Mouse (Mus musculus): ENCODE results near the gene Zfyve19. TPM values are rescaled to one million over a fixed set of nuclear protein-coding genes. Genes with fewer than 3 reads are reported as not detected.

Zfyve19 gene
- total RNA-seq (2023) = 10 to 100 TPM; 16.9 to 18.6 TPM

DNA sequence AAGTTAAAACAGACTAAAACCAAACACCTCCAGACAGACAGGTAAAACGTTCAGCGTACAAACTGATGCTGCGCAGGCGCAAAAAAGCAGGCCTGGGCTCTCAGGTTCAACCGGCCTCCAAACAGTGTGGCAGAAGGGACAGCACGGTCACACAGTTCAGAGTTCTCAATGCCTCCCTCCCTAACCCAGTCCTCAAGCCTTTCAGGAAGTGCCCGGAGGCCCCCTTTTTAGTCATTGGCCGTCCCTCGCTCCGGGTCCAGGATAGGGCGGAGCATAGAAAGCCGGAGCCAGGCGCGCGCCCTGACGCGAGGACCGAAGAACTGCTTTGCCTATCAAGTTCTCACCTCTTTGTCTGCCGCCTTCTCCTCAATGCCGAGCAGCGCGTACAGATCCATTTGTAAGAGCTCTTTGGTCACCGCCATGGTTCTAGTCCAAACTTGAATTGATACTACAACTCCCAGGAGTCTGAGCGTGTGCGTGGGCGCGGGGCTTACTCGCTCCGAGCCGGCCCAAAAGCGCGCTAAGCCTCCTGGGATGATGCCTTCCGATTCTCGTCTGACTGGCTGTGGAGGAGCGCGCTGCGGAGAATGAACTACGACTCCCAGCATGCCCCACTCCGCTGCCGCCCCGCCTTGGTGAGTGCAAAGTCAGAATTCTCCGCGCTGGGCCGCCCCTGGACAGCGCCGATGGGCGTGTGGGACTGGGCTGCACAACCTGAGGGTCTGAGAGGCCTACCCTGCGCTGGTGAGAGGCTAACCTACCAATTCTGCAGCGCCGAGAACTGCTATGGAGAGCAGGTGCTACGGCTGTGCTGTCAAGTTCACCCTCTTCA is at the start of gene Zfyve19, which contains the start of gene Dnajc17:
Gene Zfyve19 (plus strand): TSS at position 274 of the 832 bp plus-strand sequence.
Gene Dnajc17 (minus strand): TSS at position 452 of the 832 bp plus-strand sequence.

DNA sequence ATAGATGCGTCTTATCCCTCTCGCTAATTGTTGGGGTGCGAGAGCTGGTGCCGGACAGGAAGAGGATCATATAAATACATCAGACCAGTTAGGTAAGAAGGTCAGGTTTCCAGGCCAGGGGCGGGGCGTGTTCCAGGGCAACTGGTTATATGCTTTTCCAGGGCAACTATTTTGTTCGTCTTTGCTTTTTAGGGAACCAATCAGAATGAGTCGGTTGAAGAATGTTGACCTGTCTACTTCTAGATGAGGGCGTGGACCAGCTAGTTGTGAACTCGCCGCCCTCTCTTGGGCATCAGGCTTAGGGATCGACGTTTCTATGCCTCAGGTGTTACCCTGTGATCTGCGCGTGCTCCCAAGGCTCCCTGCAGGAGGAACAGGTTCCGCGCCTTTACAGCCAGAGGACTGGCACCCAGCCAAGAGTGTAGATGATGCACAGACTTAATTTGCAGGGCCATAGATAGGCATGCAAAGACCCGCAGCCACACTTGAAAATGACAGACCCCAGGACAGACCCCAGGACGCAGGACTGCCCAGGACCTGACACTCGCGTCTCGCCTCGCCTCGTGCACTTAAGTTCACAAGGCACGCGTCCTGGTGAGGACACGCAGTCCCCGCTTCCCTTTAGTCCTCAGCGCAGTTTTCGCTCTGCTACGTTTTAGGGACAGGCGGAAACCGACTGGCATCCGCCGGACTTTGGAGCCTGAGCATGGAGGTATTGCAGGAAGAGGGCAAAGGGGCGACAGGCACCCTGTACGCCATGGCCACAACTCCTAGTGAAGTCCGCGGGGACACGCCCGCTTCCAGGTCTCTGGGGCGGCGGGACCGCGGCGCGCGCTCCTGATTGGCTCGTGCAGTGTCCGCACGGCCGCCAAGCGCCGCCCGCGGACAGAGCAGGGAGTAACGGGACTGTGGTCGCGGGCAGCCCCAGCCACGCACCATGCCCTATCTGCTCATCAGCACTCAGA is 41.2 kb upstream of the Zfyve19 start, which contains the start of gene Gchfr:
Gene Gchfr (plus strand): TSS at position 873 of the 965 bp plus-strand sequence.

DNA sequence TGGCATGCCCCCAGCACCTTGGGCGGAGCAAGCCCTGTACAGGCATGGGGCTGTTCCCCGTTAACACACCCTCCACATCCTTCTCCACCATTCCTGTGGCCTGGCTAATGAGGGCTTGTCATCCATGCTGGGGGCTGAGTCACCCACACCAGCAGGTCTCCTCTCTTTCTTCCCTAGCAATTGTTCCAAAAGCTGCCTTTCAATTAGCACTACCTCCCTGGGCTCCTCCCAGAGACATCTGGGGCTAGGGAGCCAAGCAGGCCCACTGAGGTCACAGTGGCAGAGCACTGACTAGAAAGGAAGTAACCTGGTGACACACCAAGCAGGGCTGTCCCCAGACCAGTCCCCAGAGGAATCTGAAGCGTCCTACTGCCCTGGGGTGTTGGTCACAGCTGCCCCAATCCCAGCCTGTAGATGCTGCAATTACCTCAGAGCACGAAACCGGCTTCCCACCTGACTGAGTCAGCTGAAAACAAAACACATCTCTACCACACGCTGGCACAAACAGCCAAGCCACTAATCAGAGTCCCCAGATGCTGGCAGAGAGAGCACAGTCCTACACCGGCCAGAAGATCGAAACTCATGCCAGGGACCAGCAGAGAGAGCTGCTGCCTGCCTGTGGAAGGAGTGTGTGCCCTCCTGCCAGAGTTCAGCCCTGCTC is 34.3 kb upstream of the Zfyve19 start, which contains the start of gene Gm14137:
Gene Gm14137 (plus strand): TSS at position 519 of the 661 bp plus-strand sequence.

GRCm38 (mm10) chr2:119229775-119230704 is 21.6 kb downstream of the Zfyve19 start, which contains the start of gene Ppp1r14d:
TSS of gene Ppp1r14d (minus strand) at chr2:119229906.

DNA sequence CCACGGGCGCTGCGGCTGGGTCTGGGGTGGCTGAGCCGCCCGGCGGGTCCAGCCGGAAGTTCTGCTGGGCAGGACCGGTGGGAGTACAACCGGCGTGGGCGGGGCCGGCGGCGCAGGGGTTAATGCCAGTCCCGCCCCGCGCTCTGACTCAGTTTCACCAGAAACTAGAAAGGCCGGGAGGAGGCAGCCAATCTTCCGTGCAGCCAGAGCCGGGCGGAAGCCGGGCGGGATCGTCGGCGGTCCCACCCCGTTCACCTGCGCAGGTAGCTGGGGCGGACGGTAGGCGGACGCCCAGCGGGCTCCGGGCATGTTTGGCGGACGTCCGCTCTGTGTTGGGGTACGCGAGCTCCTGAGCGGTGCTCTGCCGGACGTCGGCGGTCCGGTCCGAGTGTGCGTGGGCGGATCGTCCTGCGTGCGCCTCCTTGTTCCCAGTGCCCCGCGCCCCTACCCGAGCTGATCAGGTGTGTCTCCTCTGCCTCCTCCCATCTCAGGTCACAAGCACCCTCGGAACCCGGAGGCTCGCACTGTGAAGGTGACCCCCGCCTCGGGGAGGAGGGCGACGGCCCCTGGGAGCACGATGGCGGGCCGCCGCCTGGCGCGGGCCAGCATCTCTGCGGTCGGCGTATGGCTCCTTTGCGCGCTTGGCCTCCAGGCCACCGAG is 28.9 kb downstream of the Zfyve19 start, which contains the start of gene Spint1:
Gene Spint1 (plus strand): TSS at position 153 of the 661 bp plus-strand sequence.

Other genes starting within 250 kb of the Zfyve19 start
- 1 to 10 TPM; 5.9 to 7.0 TPM for gene Ccdc32, start 179.2 kb upstream of the Zfyve19 start, total RNA-seq (2023)
- gene Rpusd2, start 173.8 kb upstream of the Zfyve19 start, total RNA-seq (2023) = 1 to 10 TPM; 2.6 to 3.1 TPM
- gene Knl1, start 161.5 kb upstream of the Zfyve19 start, total RNA-seq (2023) = 10 to 100 TPM; 36.3 to 43.6 TPM
- gene Rad51, start 95.8 kb upstream of the Zfyve19 start, total RNA-seq (2023) = 10 to 100 TPM; 17.8 to 20.4 TPM
- gene Rmdn3, start 51.6 kb upstream of the Zfyve19 start, total RNA-seq (2023) = 10 to 100 TPM in 1 of 2 experiments, 1 to 10 TPM in 1; 9.8 to 11.5 TPM
- gene Gchfr, start 40.8 kb upstream of the Zfyve19 start, total RNA-seq (2023) = not detected
- gene Gm14137, start 34.1 kb upstream of the Zfyve19 start, total RNA-seq (2023) = not detected
- gene Dnajc17, start 178 bp downstream of the Zfyve19 start, total RNA-seq (2023) = 10 to 100 TPM; 14.4 to 15.2 TPM
- not detected for gene Ppp1r14d, start 21.3 kb downstream of the Zfyve19 start, total RNA-seq (2023)
- not detected for gene Spint1, start 28.7 kb downstream of the Zfyve19 start, total RNA-seq (2023)
- 1 to 10 TPM; 3.6 to 6.4 TPM for gene Rhov, start 62.7 kb downstream of the Zfyve19 start, total RNA-seq (2023)
- gene Vps18, start 80.1 kb downstream of the Zfyve19 start, total RNA-seq (2023) = 10 to 100 TPM; 28.8 to 30.2 TPM
- under 1 TPM in 1 of 2 experiments, not detected in 1; 0.13 TPM for gene Dll4, start 117.2 kb downstream of the Zfyve19 start, total RNA-seq (2023)
- 1 to 10 TPM; 4.9 to 7.1 TPM for gene Chac1, start 142.6 kb downstream of the Zfyve19 start, total RNA-seq (2023)